Mouse (Mus musculus) megakaryocyte, adult 5-6 weeks (primary cell): Measurements from ENCODE around the gene Arhgap33. TPM values are rescaled to one million over a fixed set of nuclear protein-coding genes. Genes with fewer than 3 reads are reported as not detected.

Source experiments
- ATAC-seq: 2 replicates; pipeline ENCODE4 v1.8.0; 2016; ENCODE audit warnings: mild to moderate bottlenecking, inconsistent platforms; ENCODE audit not compliant: poor library complexity, severe bottlenecking
- total RNA-seq, 2 experiments: library from RNA; stranded (forward) in 1 of 2; stranded (reverse) in 1 of 2; fragments of 153-499, 151-499 nt in 1 of 2; fragments of 221-1000, 200-1000 nt in 1 of 2; gene quantifications; 2 replicates each; pipeline versions ENCODE4 v1.2.3 to v1.2.4; 2015 to 2017

Arhgap33 gene
- total RNA-seq (2015) = 7.0 and 10.6 TPM in 2 replicates
- 3.1 and 4.9 TPM in 2 replicates for total RNA-seq (2017)

- ATAC-seq = peak; percentile 98
Measured at GRCm38 (mm10) chr7:30534633-30535577, at the start of gene Arhgap33. TSS of gene Arhgap33 (minus strand) at chr7:30535060.

GRCm38 (mm10) chr7:30584339-30584738, 49.5 kb upstream of the Arhgap33 start:
- no peak for ATAC-seq

GRCm38 (mm10) chr7:30581547-30581946, 46.7 kb upstream of the Arhgap33 start:
- no peak for ATAC-seq

DNA sequence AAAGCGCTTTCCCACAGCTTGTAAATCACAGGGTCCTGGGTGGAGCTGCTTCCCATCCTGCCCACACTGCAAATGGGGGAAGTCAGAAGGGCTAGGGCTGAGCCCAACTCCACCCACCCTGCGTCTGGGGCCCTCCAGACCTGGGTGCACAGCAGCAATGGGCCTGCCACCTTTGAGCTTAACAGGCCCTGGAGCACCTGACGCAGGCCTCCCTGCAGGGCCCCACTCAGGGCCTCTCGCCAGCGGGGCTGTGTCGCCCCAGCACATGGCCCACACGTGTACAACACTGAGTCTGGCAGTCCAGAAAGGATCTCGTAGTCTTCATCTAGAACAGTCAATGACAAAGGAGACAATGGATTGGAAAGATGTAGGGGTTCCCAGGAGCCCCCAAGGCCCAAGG, 45.1 kb upstream of the Arhgap33 start:
- ATAC-seq = no peak

GRCm38 (mm10) chr7:30572969-30573368, 38.1 kb upstream of the Arhgap33 start:
- ATAC-seq = peak; percentile 24

GRCm38 (mm10) chr7:30572389-30572788, 37.5 kb upstream of the Arhgap33 start:
- no peak for ATAC-seq

- ATAC-seq = no peak
Measured at GRCm38 (mm10) chr7:30567555-30567954, 32.7 kb upstream of the Arhgap33 start.

- no peak for ATAC-seq
Measured at GRCm38 (mm10) chr7:30566033-30566432, 31.2 kb upstream of the Arhgap33 start.

DNA sequence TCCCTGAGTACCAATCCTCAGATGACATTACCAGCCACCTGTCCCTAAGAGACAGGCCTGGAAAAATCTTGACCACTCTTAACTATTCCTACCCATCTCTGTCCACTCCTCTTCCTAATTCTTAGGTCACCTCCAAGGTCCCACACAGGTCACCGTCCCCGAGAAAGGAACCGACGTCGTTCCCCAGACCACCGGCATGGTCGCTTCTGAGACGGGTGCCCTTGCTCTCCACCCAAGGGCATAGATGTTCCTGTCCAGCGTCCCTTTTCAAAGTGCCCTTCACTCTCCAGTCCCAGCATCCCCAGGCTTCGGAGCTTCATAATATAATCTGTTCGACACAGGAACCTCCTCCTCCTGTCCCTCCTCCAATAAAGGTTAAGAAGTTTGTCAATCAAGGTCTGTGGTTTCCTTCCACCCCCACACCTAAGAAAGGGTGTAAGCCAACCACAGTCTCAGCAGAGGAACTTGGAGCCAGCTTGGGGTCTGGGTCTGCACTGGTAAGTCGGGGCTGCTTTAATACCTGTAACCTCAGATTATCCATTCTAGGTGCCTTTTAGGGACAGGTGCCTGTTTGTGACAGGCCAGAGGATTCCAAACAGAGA, 30.2 kb upstream of the Arhgap33 start, which contains the start of gene Igflr1:
Igflr1 (plus strand) TSS at position 458 of the 602 bp plus-strand sequence.
- ATAC-seq = no peak

DNA sequence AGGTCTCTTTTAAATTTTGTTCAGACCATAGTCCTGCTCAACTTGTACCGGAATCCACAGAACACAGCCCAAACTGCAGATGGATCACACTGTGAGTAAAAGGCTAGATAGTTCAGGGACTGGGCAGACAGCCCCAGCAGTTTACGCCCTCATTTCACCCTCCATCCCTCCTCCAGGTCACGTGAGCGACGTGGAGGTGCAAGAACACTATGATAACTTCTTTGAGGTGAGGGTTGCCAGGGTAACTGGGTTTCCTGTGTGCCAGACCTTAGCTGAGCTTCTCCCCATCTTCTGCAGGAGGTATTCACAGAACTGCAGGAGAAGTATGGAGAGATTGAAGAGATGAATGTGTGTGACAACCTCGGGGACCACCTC, 29.0 kb upstream of the Arhgap33 start:
- no peak for ATAC-seq

DNA sequence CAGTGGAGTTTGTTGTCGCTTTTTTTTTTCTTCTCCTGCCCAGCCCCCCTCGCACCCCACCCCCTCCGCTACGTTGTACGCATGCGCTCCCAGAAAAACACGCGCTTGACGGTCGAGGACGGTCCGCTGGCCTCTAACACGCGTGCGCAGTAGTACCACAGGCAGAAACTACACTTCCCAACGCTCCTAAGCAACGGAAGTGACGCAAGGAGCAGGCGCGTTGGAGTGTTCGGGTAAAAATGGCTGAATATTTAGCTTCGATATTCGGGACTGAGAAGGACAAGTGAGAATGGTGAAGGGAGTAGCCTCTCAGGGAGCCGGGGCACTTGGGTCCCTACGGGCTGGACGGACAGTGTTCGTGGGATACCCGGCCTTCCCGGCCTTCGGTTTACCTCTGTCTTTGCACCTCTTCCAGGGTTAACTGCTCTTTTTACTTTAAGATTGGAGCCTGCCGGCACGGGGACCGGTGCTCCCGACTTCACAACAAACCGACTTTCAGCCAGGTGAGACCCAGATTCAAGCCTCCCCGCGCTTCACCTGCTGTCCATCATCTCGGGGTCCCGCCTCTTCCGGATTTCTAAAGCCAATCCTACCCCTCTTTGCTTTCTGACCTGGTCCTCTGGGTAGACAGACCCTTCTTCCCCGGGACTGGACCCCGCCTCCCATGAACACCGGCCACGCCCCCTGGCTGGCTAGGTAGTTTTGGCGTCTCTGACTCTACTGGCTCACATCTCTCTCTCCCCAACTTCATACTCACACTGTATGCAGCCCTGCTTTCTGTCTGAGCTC, 28.5 kb upstream of the Arhgap33 start, which contains the start of the genes U2af1l4, Gm49396 and Psenen:
U2af1l4 (plus strand) TSS at position 185 of the 789 bp plus-strand sequence.
Gm49396 (plus strand) TSS at position 228 of the 789 bp plus-strand sequence.
Psenen (minus strand) TSS at position 511 of the 789 bp plus-strand sequence.
- ATAC-seq = peak; percentile 68

GRCm38 (mm10) chr7:30562526-30563116, 27.8 kb upstream of the Arhgap33 start:
- ATAC-seq = peak; percentile 14

- ATAC-seq = no peak
Measured at GRCm38 (mm10) chr7:30560296-30560695, 25.4 kb upstream of the Arhgap33 start.

DNA sequence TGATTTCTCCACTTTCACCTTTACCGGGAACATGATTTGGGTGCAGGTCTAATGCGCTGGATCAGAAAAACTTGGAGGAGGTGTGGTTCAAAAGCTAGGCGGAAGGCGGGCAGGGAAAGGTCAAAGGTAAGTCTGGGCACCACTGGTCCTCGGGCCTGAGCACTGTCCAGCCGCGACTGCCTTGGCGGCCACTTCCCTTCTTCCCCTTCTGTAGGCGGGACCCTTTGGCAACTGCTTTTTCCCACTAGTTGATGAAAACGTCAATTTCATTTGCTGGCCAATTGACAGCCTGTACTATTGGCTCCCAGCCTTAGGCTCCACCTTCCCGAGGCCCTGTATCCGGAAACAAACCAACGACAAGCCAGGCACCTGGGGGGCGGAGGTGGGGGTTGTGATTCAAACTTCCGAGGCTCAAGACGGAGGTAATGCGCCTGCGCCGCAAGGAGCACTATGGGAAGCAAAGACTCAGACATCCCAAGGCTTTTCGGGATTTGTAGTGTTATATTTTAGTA, 24.6 kb upstream of the Arhgap33 start, which contains the start of gene Lin37:
Lin37 (minus strand) TSS at position 396 of the 512 bp plus-strand sequence.
- peak; percentile 83 for ATAC-seq

DNA sequence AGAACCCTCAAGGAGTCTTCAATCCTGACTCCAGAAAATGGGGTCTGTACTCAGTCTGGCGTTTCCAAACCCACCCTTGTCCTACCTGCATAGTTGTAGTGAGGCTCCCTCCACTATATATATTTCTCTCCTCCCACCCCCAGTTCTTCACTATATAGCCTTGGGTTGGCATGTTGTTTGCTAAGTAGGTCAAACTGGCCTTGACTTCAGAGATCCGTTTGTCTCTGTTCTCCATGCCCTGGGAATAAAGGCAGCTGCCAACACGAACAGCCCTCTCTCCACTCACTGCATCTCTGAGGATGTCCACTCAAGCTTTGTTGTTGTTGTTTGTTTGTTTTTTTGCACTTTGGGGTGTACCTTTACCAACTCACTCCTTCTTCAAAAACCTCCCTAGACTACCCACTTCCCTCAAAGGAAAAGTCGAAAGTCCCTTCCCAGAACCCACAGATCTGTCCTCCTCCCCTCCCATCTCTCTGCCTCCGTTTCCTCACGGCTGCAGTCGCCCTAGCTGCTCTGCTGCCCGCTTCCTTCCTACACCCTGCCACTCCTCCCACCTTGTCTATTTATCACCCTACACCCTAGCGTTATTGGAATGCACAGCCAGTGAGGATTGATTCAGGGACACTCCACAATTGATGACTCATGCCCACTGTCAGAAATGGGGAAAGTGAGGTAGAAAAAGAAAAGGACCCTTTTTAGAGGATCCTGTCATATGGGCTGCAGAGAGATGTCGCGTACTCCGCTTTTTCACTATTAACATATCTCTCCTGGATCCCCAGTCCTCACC, 24.0 kb upstream of the Arhgap33 start:
- peak; percentile 4; the same call in 1 of the 2 replicates for ATAC-seq

DNA sequence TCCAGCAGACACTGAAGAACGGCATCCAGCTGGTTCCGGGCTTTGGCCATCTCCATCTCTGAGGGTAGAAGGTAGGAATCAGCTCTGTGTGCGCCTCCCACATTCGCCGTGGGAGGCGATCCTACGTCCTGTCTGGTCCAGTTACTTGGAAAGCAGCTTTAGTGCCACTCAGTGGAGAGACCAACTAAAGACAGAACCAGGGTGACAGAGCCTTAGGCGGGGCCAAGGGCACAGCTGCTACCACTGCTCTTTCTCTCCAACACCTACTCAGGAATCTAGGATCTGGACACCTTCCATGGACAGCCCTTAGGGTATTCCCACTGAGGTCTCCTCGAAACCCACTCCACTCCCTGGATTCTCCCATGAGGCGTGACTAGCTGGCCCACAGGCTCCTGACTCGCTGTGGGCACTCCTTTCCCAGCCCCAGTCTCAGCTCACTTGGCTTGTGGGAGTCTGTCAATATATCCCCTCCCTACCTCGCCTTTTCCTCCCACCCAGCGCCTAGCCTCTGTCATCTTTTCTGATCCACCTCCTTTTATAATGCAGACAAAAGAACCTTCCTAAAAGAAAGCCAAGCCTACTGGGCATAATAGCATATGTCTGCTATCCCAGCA, 23.1 kb upstream of the Arhgap33 start:
- ATAC-seq = no peak

DNA sequence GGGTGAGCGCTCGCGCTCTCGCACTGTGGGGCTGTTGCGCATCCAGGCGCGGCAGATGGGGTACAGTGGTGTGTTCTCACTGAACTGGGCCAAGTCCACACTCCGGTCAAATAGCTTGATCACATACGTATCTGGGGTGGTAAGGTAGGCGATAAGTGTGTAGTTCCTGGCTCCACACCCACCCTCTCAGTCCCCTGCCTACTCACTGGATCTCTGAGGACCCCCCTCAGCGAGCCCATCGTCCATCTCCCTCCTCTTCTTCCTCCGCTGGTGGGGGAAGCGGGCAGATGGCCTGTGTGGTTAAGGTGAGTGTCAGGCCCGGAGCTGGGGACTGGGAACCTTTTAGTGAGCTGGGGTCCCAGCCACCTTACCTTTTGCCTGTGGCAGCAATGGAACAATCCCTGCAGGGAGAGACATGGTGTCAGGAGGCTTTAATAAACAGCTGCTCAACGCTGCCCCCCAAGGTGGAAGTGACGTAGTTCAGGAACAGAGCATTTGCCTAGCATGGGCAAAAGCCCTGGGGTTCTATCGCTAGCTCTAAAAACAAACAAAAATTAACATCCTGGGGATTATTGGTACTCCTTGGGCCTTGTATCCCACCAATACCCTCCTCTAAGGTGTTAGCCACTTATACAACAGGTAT, 22.2 kb upstream of the Arhgap33 start:
- no peak for ATAC-seq

- no peak for ATAC-seq
Measured at GRCm38 (mm10) chr7:30553810-30554584, 19.1 kb upstream of the Arhgap33 start.
